Mouse (Mus musculus): ENCODE results near the gene Fam102b.
A peak's percentile ranks its signal among the peaks of the same experiment; 100 is the strongest.

Gene Fam102b

GRCm38 (mm10) chr3:109027515-109027987 is at the start of gene Fam102b:
TSS of gene Fam102b (minus strand) at chr3:109027607.
- peak; percentile 94 for DNase-seq (ENCODE audit: low spot score)

GRCm38 (mm10) chr3:109062989-109063388 is 35.6 kb upstream of the Fam102b start:
- DNase-seq (ENCODE audit: low spot score), result peak; percentile 55

GRCm38 (mm10) chr3:109062391-109062790 is 35.0 kb upstream of the Fam102b start:
- no peak for DNase-seq (ENCODE audit: low spot score)

DNA sequence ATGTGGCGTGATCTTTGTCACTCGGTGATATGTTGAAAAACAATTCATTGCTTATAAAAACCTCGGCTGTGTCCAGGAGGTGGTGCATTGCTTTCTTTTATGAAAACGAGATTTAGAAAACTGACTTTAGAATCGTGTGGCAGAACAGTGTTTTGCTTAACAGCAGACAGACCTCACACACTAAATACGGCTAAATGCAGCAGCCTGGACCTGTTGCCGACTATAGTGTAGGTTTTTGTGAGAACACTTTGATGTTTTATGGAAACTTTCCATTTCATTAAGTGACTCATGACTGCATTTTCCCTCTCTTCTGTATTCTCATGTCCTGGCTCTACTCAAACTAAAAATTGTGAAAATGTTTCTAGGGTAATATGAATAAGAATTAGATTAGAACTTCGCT is 32.5 kb upstream of the Fam102b start:
- no peak for DNase-seq (ENCODE audit: low spot score)

- no peak for DNase-seq (ENCODE audit: low spot score)
Measured at GRCm38 (mm10) chr3:109051946-109052331, 24.5 kb upstream of the Fam102b start.

DNA sequence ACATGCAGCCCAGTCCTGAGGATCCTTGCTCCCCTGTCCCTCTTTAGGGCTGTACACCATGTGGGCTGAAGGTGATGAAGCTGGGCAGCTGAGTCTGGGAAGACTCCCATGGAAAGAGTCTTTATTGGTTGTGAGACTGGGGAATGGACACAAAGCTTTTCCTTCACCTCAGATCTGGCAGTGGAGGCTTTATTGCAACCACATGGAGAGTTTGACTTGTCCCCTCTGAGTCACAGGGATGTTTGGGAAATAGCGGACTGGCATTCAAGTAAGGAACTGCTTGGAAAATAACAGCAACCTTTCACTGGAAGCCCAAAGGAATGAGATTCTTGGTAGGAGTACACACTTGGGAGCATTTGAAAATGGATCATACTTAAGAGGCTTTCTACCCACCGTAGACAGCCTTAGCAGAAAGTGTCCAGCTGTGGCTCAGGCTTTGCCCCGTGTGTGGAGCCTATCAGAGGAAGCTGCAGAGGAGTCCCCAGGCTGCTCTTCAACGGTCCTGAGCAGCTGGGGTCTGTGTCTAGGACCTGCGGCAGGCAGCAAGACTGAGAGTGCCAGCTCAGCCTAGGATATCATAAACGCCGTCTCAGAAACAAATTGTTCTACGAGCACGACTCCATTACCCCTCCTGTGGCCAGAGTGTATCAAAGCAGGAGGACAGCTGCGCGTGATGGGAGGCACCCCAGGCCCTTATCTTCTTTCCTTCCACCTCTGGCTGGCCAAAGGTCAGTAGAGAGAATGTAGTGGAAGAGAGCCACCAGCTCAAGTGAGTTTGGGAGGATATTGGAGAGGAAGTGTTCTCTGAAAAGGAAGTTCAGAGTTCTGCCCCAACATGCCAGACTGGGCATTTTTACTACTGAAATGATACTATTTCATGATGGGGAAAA is 23.9 kb upstream of the Fam102b start:
- DNase-seq (ENCODE audit: low spot score), result no peak

DNA sequence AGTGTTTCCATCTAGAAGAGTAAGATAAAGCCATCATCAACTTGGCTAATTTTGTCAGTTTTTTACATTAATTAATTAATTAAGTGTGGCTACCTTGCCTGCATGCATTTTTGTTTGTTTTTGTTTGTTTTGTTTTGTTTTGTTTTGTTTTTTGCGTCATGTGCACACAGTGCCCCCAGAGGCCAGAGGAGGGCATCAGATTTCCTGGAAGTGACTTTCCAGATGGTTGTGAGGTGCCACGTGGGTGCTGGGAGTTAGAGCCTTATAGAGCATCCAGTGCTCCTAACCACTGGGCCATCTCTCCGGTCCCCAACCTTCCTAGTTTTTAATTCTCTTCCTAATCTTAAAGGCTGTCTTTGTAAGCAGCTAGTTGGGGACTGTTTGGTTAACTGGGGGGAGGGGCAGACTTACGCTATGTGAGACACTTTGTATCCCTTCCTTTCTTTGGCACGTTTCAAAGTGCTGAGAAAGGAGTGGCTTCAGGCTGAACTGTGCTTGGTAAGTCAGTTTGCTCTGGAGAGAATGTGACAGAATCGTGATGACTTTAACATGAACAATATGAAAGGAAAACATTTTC is 20.4 kb upstream of the Fam102b start:
- DNase-seq (ENCODE audit: low spot score), result no peak

DNA sequence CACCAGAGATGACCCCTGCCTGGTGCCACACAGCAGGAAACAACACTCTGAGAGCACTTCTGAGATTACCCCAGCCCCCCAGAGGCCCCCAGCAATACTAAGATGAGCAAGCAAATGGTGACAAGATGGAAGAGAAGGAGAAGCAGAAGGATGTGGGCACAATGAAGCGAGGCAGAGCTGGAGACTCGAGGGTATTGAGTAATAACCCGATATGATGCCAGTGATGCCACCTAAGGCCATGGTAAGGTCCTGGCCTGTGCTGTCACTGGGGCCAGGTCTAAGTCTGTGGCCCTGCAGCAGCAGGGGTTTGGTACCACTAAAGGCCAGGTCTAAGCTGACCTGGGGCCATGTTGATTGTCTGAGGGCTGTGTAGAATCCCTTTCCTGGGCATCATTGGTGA is 19.0 kb upstream of the Fam102b start:
- no peak for DNase-seq (ENCODE audit: low spot score)

DNA sequence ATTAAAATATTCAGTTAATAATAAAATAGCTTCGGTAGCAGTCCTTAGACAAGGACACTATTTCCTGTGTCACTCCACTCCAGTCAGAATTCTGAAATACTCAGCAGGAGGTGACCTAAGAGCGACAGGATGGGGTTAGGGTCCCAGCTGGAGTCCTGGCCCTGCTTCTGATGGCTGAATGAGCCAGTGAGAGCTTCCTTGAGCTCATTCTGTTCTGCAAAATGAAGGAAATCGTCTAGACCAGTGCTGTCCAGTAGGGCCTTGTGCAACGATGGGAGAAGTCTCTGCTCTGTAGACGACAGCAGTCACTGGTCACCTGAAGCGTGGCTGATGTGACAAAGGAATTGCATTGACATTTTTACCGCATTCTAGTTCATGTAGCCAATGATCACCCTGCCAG is 16.0 kb upstream of the Fam102b start:
- DNase-seq (ENCODE audit: low spot score), result no peak

DNA sequence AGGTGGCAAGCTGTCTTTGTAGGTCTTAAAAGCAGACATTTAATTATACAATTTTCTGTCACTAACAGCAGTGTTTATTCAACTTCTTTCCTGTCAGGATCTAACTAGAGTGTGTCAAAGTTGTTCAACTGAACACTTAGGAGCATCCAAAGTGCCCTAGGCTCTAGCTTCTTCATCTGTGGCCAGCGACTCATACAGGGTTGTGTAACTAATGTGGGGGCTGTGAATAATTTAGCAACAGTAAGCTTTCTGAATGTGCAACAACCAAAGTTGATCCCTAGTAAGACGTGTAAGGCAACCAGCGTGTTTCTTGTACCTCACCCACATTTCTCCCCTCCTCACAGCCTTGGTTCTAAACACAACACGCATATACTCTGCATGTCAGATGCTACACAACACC is 13.5 kb upstream of the Fam102b start:
- DNase-seq (ENCODE audit: low spot score), result no peak

DNA sequence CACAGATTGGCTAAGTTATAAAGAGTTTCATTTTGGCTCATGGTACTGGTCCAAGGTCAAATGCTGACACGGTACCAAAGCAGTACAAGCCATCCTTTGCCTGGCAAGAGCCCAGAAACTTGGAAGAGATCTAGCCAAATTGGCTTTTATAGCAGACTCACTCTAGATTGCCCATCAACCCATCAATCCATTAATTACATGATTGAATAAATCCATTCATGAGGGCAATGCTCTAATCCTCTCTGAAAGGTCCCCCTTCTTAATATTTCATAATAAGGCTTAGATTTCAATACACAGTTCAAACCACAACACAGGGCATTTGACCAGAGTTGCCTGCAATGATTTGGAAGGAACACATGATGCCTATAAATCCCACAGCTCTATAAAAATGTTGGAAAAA is 7.0 kb upstream of the Fam102b start:
- DNase-seq (ENCODE audit: low spot score), result no peak

DNA sequence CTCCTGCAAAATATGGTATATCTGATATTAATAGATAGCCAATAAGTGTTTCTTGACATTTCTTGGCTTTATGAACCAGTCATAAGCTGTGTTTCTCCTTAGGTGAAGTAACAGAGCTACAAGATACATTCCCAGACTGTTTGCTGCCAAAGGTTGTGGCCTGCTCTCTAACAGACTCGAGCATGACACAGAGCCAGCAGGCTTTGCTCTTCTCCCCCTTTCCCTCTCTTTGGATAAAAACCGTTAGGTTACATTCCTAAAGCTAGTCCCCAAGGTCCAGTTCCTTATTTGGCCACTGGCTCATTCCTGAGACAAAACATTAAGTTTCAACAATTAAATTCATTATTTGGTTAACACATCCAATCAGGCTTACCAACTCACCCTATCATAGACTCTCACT is 4.9 kb upstream of the Fam102b start:
- DNase-seq (ENCODE audit: low spot score), result no peak

- no peak for DNase-seq (ENCODE audit: low spot score)
Measured at GRCm38 (mm10) chr3:109031626-109032025, 4.2 kb upstream of the Fam102b start.

- DNase-seq (ENCODE audit: low spot score), result no peak
Measured at GRCm38 (mm10) chr3:109030817-109031216, 3.4 kb upstream of the Fam102b start.

DNA sequence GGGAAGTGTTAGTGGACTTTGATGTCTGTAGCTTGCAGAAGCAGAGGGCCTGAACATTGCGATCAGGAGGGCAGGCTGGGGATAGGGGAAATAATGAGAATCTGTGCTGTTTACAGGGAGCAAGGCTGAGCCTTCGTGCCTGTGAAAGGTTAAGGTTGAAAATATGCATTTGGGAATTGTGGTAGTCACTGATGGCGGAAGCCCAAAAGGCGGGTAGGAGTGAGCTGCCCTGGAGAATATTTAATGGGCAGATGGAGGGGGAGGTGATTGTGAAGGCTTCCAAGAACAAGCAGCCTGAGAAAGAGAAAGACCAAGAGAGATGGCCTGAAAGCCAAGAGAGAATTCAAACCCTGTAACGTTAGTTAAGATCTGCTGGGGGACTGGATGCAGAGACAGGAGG is 2.3 kb upstream of the Fam102b start:
- DNase-seq (ENCODE audit: low spot score), result no peak

DNA sequence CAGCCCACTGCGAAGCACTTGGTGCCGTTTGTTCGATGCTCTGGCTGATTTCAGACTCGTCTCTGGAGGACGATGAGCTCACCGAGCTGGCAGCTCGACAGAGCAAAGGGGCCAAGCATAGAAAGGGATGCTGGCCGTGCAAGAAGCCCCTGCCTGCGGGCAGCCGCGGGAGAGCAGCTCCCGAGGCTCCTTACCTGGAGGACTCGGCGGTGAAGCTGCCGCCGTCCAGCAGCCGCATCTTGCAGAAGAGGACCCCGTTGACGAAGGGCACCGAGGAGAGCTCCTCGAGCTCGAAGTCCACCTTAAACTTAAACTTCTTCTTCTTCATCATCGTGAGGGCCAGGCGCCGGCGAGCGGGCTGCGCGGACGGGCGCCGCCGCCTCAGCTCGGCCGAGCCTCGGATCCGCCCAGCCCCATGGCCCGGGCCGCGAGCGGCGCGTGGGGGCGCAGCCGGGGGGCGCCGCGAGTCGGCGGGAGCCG is 376 bp downstream of the Fam102b start:
- no peak for DNase-seq (ENCODE audit: low spot score)

GRCm38 (mm10) chr3:109026462-109026990 is 881 bp downstream of the Fam102b start:
- no peak for DNase-seq (ENCODE audit: low spot score)

- peak; percentile 65 for DNase-seq (ENCODE audit: low spot score)
Measured at GRCm38 (mm10) chr3:109025579-109025978, 1.8 kb downstream of the Fam102b start.

DNA sequence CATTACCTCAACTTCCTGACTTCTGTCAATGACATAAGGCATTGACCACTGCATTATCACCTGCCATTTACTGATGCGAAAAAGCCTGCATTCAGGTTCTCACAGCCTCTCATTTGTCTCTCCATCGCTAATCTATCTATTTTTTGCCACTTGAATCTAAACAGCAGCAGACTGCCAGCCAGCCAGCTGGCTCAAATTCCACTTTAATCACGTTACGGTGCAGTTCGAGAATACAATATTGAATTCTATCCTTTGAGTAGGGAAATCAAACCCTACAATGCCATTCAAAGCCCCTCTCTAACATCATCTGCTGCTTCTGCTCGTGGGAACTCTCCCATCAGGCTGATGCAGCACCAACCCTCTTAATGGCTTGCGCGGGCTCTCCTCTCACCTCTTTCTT is 4.3 kb downstream of the Fam102b start:
- DNase-seq (ENCODE audit: low spot score), result no peak

- DNase-seq (ENCODE audit: low spot score), result no peak
Measured at GRCm38 (mm10) chr3:109021720-109022516, 5.5 kb downstream of the Fam102b start.

- no peak for DNase-seq (ENCODE audit: low spot score)
Measured at GRCm38 (mm10) chr3:109018336-109018735, 9.1 kb downstream of the Fam102b start.

DNA sequence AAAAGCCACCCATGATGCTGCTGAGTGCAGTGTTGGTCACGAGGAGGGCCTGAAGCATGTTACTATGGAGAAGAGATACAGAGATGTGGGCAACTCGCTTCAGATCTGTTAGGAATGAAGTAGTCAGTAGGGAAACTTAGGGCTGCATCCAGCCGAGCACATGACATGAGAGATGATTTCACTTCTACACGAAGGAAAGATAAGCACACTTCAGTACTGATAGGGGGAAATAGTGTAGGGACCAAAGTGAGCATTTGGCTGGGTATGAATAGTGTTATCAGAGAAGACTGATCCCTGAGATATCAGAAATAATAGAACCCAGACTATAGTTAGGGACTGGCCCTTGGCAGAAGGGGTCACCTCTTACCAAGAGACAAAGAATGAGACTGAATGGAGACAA is 14.8 kb downstream of the Fam102b start:
- no peak for DNase-seq (ENCODE audit: low spot score)
